Mouse (Mus musculus): ENCODE data around the gene Adgrl3.

- TF ChIP-seq CTCF (IDR thresholded peaks at IDR 0.05; ENCODE audit: low read depth) = no peak
- no peak for TF ChIP-seq EP300 (IDR thresholded peaks at IDR 0.05; ENCODE audit: low read depth)
Measured at GRCm38 (mm10) chr5:81784770-81785169, 764.8 kb downstream of the Adgrl3 start.

Measured in heart, postnatal 0 days (tissue).